Mouse (Mus musculus) limb, embryonic 14.5 days (tissue): ENCODE data around the gene Vmn1r45. TPM values are rescaled to one million over a fixed set of nuclear protein-coding genes. Genes with fewer than 3 reads are reported as not detected.

Experiments
- ATAC-seq: fragments of 200-750 bp; cut with Nextera tagmentation; 2 replicates; pipeline ENCODE4 v1.8.0; 2017; ENCODE audit warnings: low read depth, moderate number of reproducible peaks, moderate TSS enrichment; ENCODE audit not compliant: low FRiP score
- DNase-seq: peaks from one replicate; pipeline ENCODE4 v3.0.0-alpha.2; 2015; ENCODE audit warnings: low spot score
- H3K27ac ChIP-seq: fragments of 300-500 bp; sonication (generic); replicated peaks from 2 replicates; pipeline ENCODE4 v1.5.1; 2014; ENCODE audit warnings: low read depth, mild to moderate bottlenecking, low read length, moderate library complexity, mixed read lengths
- H3K27me3 ChIP-seq: fragments of 300-500 bp; sonication (generic); 2 replicates; pipeline ENCODE4 v1.6.1; 2014; ENCODE audit warnings: low read length, mixed read lengths; ENCODE audit not compliant: control insufficient read depth, insufficient read depth
- H3K36me3 ChIP-seq: fragments of 300-500 bp; sonication (generic); 2 replicates; pipeline ENCODE4 v1.6.1; 2014; ENCODE audit warnings: mild to moderate bottlenecking, low read length, moderate library complexity, mixed read lengths; ENCODE audit not compliant: control insufficient read depth, insufficient read depth
- H3K4me1 ChIP-seq: fragments of 300-500 bp; sonication (generic); 2 replicates; pipeline ENCODE4 v1.6.1; 2014; ENCODE audit warnings: antibody characterized with exemption, low read length, mixed read lengths; ENCODE audit not compliant: control insufficient read depth, insufficient read depth
- H3K4me2 ChIP-seq: fragments of 300-500 bp; sonication (generic); replicated peaks from 2 replicates; pipeline ENCODE4 v1.6.1; 2014; ENCODE audit warnings: low read depth, mild to moderate bottlenecking, low read length, moderate library complexity; ENCODE audit not compliant: severe bottlenecking
- H3K4me3 ChIP-seq: fragments of 300-500 bp; sonication (generic); replicated peaks from 2 replicates; pipeline ENCODE4 v1.5.1; 2014; ENCODE audit warnings: low read length
- H3K9ac ChIP-seq: fragments of 300-500 bp; sonication (generic); 2 replicates; pipeline ENCODE4 v1.6.1; 2014; ENCODE audit warnings: mild to moderate bottlenecking, low read depth, low read length, moderate library complexity; ENCODE audit not compliant: severe bottlenecking
- H3K9me3 ChIP-seq: fragments of 300-500 bp; sonication (generic); 2 replicates; pipeline ENCODE4 v1.6.1; 2016; ENCODE audit warnings: low read length; ENCODE audit not compliant: control insufficient read depth
- POLR2A ChIP-seq: fragments of 200-500 bp; IDR thresholded peaks from 2 replicates; pipeline ENCODE4 v1.8.0; 2012; ENCODE audit warnings: inconsistent platforms, mild to moderate bottlenecking, moderate library complexity, borderline replicate concordance; ENCODE audit not compliant: insufficient read depth, insufficient read length; ENCODE audit errors: extremely low read depth
- WGBS: fragments of 180-500 bp; shearing (Covaris S2); extraction: QIAGEN DNeasy Blood & Tissue Kit; methylation state at CpG from one replicate; pipeline ENCODE4 v1.1.7; 2014; 5-methylcytosine and 5-hydroxymethylcytosine counted together
- polyA plus RNA-seq, 2 experiments: library from polyadenylated mRNA; depleted of rRNA in 1 of 2; stranded (reverse) in 1 of 2; unstranded in 1 of 2; fragments of >200 nt; fragmentation: Nextera tagmentation in 1 of 2; extraction: Ambion mirVana in 1 of 2; gene quantifications; 2 replicates each; pipeline versions ENCODE4 v1.2.1 to v1.2.3; 2012 to 2014

Gene Vmn1r45
- polyA plus RNA-seq, 2 experiments = not detected

GRCm38 (mm10) chr6:89883812-89884211 is 56.6 kb downstream of the Vmn1r45 start:
- WGBS = 60% methylated on average over 2 of the region's 2 CpGs
- TF ChIP-seq POLR2A = no peak
- no peaks in the 10 kb centered on the region for H3K36me3 ChIP-seq
- no peak for ATAC-seq
- H3K4me3 ChIP-seq = no peak overlapping the region
- no peaks in the 10 kb centered on the region for H3K9me3 ChIP-seq
- H3K27me3 ChIP-seq = no peaks in the 10 kb centered on the region
- H3K4me2 ChIP-seq = no peak overlapping the region
- no peak for DNase-seq
- H3K27ac ChIP-seq = no peak overlapping the region
- no peak overlapping the region for H3K9ac ChIP-seq
- no peaks in the 10 kb centered on the region for H3K4me1 ChIP-seq

- Histone ChIP-seq H3K9me3 (no peaks in the 10 kb centered on the region), H3K27me3 (no peaks in the 10 kb centered on the region)
- 80% methylated on average over 1 of the region's 1 CpGs for WGBS
These were observed 57.0 kb downstream of the Vmn1r45 start, which contains the start of gene Vmn1r44 for GRCm38 (mm10) chr6:89883360-89883759. TSS of gene Vmn1r44 (plus strand) at chr6:89883660.

More at GRCm38 (mm10) chr6:89883360-89883759, 57.0 kb downstream of the Vmn1r45 start, which contains the start of gene Vmn1r44:
- Histone ChIP-seq H3K4me2 (no peak within 1 kb of the TSS), H3K36me3 (no peaks in the 10 kb centered on the region), H3K9ac (no peak within 1 kb of the TSS), H3K4me3 (no peak within 1 kb of the TSS), H3K4me1 (no peaks in the 10 kb centered on the region), H3K27ac (no peak within 1 kb of the TSS)
- TF ChIP-seq POLR2A = no peak
- no peak for ATAC-seq
- DNase-seq = no peak

Other genes starting within 250 kb of the Vmn1r45 start
- not detected in 2 replicates for gene Vmn1r40, start 233.1 kb downstream of the Vmn1r45 start, polyA plus RNA-seq (2012; rRNA removed)
- not detected in 2 replicates for gene Vmn1r40, start 233.1 kb downstream of the Vmn1r45 start, polyA plus RNA-seq (2014; fragmentation: Nextera tagmentation; extraction: Ambion mirVana)
- gene Vmn1r41, start 199.8 kb downstream of the Vmn1r45 start, polyA plus RNA-seq (2012; rRNA removed) = not detected in 2 replicates
- gene Vmn1r41, start 199.8 kb downstream of the Vmn1r45 start, polyA plus RNA-seq (2014; fragmentation: Nextera tagmentation; extraction: Ambion mirVana) = not detected in 2 replicates
- not detected in 2 replicates for gene Vmn1r42, start 64.2 kb downstream of the Vmn1r45 start, polyA plus RNA-seq (2012; rRNA removed)
- not detected in 2 replicates for gene Vmn1r42, start 64.2 kb downstream of the Vmn1r45 start, polyA plus RNA-seq (2014; fragmentation: Nextera tagmentation; extraction: Ambion mirVana)
- gene Vmn1r43, start 64.2 kb downstream of the Vmn1r45 start, polyA plus RNA-seq (2012; rRNA removed) = not detected in 2 replicates
- gene Vmn1r43, start 64.2 kb downstream of the Vmn1r45 start, polyA plus RNA-seq (2014; fragmentation: Nextera tagmentation; extraction: Ambion mirVana) = not detected in 2 replicates
- gene Vmn1r44, start 56.9 kb downstream of the Vmn1r45 start, polyA plus RNA-seq (2012; rRNA removed) = not detected in 2 replicates
- not detected in 2 replicates for gene Vmn1r44, start 56.9 kb downstream of the Vmn1r45 start, polyA plus RNA-seq (2014; fragmentation: Nextera tagmentation; extraction: Ambion mirVana)
- not detected in 2 replicates for gene Vmn1r46, start 28.7 kb upstream of the Vmn1r45 start, polyA plus RNA-seq (2012; rRNA removed)
- gene Vmn1r46, start 28.7 kb upstream of the Vmn1r45 start, polyA plus RNA-seq (2014; fragmentation: Nextera tagmentation; extraction: Ambion mirVana) = not detected in 2 replicates
- not detected in 2 replicates for gene Vmn1r47, start 75.5 kb upstream of the Vmn1r45 start, polyA plus RNA-seq (2012; rRNA removed)
- gene Vmn1r47, start 75.5 kb upstream of the Vmn1r45 start, polyA plus RNA-seq (2014; fragmentation: Nextera tagmentation; extraction: Ambion mirVana) = not detected in 2 replicates
- not detected in 2 replicates for gene Vmn1r48, start 96.2 kb upstream of the Vmn1r45 start, polyA plus RNA-seq (2012; rRNA removed)
- not detected in 2 replicates for gene Vmn1r48, start 96.2 kb upstream of the Vmn1r45 start, polyA plus RNA-seq (2014; fragmentation: Nextera tagmentation; extraction: Ambion mirVana)
- not detected in 2 replicates for gene Vmn1r49, start 137.9 kb upstream of the Vmn1r45 start, polyA plus RNA-seq (2012; rRNA removed)
- gene Vmn1r49, start 137.9 kb upstream of the Vmn1r45 start, polyA plus RNA-seq (2014; fragmentation: Nextera tagmentation; extraction: Ambion mirVana) = not detected in 2 replicates
- not detected in 2 replicates for gene Vmn1r50, start 160.8 kb upstream of the Vmn1r45 start, polyA plus RNA-seq (2012; rRNA removed)
- gene Vmn1r50, start 160.8 kb upstream of the Vmn1r45 start, polyA plus RNA-seq (2014; fragmentation: Nextera tagmentation; extraction: Ambion mirVana) = not detected in 2 replicates
- not detected in 2 replicates for gene Vmn1r51, start 182.0 kb upstream of the Vmn1r45 start, polyA plus RNA-seq (2012; rRNA removed)
- gene Vmn1r51, start 182.0 kb upstream of the Vmn1r45 start, polyA plus RNA-seq (2014; fragmentation: Nextera tagmentation; extraction: Ambion mirVana) = not detected in 2 replicates
- gene Vmn1r52, start 234.2 kb upstream of the Vmn1r45 start, polyA plus RNA-seq (2012; rRNA removed) = not detected in 2 replicates
- gene Vmn1r52, start 234.2 kb upstream of the Vmn1r45 start, polyA plus RNA-seq (2014; fragmentation: Nextera tagmentation; extraction: Ambion mirVana) = not detected in 2 replicates